Mouse (Mus musculus) testis, postnatal 14 days (tissue): Measurements from ENCODE around the gene Zfp599.
"Not testable (repeated sequence)": the region's sequence is repeated elsewhere in the genome, so short reads cannot be mapped to it uniquely, and the experiment has no call there.

ENCODE experiments used
- DNase-seq: peaks from one replicate; pipeline ENCODE4 v3.0.0; 2021; ENCODE audit warnings: low spot score

Gene Zfp599

DNA sequence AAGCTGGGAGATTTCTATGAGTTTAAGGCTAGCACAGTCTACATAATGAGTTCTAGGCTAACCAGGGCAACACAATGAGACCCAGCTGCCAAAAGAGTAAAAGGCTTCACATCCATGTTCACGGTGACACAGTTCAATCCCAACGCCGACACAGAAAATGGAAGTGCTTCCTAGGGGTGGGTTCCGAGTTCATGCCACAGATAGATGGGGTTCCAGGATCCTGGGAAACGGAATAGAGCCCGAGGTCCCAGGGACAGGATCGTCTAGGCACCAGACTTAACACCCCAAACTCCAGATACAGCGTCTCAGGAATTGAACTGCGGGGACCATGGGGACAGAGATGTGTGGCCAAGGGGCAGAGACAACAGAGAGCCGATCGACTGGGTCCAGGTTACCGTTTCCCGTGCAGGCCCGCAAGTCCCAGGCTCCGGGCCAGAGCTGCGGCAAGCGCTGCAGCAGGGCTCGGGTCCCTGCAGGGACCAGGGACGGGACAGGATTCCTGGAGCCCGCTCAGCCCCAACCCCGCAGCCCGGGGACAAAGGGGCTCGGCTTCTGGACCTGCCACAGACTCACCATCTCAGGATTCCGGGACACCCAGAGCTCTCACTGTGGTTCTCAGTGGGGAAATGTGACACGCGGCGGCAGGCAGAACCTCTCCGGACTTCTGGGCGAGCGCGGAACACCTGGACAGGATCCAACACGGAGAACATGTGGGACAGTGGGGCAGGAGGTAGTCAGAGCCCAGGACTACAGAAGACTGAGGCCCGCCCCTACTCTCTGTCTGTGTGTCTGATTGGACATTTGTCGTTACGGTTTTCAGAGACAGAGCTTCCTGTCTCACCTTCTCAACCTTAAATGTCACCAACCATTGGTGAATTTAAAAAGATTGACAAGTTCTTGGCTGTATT, at the start of gene Zfp599:
Zfp599 (minus strand) TSS at position 712 of the 908 bp plus-strand sequence.
- peak; percentile 45 for DNase-seq

DNA sequence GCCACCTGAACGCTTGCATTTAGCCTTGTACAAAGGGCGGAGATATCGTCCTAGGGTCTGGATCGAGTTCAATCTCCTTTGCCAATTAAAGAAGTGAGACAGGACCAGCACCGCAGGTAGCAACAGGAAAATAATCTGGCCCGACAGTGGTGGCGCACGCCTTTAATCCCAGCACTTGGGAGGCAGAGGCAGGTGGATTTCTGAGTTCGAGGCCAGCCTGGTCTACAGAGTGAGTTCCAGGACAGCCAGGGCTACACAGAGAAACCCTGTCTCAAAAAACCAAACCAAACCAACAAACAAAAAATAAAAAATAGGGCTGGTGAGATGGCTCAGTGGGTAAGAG, 48.2 kb upstream of the Zfp599 start:
- not testable (repeated sequence) for DNase-seq

DNA sequence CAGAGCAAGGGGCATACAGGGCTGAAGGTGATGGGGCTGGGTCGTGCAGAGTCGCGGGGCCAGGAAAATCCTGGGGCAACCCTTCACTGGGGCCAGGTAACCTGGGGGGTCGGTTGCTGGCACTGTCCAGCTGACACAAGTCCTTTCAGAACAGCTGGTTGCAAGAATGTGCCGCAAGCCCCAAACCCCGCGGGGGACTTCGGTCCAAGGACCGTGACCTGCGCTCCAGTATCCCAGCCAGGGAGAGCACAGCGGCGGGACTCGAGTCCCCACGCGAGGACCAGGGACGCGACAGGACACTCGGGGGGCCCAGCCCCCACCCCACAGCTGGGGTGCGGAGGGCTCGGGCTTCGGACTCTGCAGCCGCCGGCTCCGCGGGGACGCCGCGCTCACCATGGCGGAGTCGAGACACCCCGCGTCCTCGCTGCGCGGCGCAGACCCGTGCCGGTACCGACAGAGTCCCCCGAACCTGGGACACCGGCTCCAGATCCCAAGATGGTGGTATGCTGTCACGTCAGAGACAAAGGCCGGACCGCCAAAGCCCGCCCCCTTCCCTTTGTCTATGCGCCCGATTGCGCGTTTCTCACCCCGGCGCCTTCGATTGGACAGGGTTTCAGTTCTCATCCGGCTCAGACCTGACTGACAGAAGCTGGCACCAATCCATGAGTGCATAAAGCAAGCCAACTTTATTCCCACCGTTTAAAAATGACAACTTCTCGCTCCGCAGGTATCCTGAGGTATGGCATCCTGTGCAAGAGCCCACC, 47.6 kb upstream of the Zfp599 start, which contains the start of gene Zfp810:
Zfp810 (minus strand) TSS at position 493 of the 764 bp plus-strand sequence.
- DNase-seq = peak; percentile 94

DNA sequence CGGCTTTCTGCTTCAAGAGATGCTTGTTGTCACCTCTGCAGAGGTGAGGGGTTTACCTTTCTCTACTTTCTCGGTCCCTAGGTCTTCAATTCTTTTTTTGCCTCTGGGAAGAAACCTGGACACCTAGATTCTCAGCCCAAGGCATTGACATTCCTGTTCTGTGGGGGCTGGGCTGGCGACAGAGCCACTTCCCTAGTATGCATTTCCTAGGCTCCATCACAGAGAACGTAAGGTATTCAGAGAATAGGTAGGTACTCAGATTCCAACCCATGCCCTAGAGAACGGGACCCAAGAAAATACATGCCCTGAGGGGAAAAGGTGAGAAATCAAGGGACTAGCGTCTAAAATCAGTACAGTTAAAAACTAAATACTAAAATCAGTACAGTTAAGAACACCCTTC, 47.0 kb upstream of the Zfp599 start:
- DNase-seq = no peak

DNA sequence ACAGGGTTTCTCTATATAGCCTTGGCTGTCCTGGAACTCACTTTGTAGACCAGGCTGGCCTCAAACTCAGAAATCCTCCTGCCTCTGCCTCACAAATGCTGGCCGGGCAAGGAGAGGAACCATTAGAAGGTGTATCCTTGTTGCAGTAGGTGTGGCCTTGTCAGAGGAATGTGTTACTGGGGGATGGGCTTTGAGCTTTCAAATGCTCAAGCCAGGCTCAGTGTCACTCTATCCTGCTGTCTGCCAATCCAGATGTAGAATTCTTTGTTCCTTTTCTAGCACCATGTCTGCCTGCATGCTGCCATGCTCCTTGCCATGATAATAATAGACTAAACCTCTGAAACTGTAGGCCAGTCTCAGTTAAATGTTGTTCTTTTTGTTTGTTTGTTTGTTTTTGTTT, 42.5 kb upstream of the Zfp599 start:
- no peak for DNase-seq

DNA sequence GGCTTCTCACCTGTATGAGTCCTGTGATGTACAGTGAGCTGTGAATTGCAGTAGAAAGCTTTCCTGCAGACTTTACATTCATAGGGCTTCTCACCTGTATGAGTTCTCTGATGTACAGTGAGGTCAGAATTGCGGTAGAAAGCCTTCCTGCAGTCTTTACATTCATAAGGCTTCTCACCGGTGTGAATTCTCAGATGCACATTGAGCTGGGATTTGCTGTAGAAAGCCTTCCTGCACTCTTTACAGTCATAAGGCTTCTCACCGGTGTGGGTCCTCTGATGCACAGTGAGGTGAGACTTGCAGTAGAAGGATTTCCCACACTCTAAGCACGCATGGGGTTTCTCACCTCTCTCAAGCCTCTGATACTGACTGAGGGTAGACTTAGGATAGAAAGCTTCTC, 19.0 kb upstream of the Zfp599 start:
- DNase-seq = no peak

DNA sequence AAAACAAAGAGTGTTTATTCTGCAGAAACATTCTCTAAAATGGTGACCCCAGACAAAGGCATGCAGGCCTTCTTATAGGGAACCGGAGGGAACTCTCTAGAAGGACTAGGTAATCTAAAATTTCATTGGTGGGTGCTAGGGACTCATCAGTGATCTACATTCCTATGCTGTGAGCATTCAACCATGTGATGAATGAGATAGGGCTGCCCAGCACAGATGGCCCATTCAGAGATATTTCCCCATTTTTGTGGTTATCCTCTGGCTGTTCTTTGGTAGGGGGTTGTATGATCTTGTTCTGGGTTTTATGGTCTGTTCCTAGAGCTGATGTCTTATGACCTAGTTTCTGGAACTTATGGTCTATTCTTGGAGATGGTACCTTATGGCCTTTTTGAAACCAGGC, 9.2 kb upstream of the Zfp599 start:
- no peak for DNase-seq

DNA sequence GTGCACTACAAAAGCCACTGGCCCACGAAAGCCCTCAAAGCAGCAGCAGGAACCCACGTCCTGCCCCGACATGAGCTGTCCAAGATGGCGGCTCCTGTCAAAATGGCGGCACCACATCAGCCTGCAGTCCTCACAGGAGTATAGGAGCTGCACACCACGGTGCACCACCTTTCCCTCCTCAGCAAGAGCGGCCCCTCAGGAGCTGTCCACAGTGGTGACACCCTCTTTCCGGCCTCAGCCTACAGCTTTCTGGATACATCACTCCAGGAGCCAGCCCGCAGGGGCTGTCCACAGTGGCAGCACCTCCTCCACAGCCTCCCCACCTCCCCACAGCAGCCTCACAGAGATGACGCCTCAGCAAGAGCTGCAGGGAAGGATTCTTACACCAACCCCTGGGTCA, 2.9 kb upstream of the Zfp599 start:
- peak; percentile 48 for DNase-seq

DNA sequence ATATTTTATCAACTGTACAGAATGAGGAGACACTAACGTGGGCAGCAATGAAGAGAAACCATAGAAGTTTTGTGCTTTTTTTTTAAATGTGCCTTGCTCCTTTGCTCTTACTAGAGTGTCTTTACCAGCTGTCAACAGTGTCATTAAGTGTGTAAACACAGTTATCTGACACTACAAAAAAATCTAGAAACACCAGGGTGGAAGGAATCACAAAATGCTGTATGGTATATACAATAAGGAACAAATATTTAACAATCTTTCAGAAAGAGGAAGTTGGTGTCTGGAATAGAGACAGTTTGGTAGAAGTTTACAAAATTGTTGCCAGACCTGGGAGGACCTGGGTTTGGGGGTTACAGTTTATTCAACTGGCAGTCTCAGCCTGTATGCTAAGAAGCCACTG, 1.9 kb upstream of the Zfp599 start:
- DNase-seq = no peak

DNA sequence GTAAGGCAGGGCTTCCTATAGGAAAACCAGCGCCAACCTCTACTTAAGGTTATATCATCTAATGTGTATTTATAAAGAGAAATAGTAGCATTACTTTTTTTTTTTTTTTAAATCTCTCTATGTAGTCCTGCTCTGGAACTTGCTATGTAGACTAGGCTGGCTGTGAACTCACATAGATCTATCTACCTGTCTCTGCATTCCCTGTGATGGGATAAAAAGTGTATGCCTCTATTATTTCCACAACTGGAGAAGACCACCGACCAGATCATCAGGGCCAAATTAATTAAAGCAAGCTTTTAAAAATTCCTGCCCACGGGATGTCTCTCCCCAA, 362 bp upstream of the Zfp599 start:
- DNase-seq = no peak

DNA sequence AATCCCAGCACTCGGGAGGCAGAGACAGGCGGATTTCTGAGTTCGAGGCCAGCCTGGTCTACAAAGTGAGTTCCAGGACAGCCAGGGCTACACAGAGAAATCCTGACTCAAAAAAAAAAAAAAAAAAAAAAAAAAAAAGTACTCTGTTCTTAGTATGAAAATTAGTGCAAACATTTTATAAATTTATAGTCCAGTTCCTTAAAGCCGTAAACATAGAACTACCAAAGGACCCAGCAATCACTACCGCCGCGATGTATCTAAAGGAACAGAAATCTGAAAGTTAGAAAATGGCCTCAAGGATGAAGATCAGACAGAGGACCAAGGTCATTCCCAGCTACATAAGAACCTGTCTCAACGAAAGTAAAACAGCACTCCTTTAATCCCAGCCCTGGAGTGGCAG, 911 bp downstream of the Zfp599 start:
- no peak for DNase-seq

DNA sequence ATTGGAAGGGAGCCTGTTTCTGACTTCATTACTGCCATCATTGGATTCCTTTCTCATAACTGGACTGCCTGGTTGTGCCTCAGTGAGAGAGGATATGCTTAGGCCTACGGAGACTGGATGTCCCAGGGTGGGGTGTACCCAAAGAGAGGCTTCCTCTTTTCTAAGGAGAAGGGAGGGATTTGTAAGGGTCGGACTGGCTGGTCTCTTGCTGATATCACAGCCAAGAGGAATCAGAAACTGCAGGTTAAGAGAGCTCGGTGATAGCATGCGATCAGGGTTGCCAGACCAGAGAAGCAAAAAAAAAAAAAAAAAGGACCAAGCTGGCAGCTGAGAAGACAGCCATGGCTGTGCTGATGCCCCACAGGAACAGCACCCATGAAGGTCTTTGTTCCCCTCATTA, 3.1 kb downstream of the Zfp599 start:
- no peak for DNase-seq

DNA sequence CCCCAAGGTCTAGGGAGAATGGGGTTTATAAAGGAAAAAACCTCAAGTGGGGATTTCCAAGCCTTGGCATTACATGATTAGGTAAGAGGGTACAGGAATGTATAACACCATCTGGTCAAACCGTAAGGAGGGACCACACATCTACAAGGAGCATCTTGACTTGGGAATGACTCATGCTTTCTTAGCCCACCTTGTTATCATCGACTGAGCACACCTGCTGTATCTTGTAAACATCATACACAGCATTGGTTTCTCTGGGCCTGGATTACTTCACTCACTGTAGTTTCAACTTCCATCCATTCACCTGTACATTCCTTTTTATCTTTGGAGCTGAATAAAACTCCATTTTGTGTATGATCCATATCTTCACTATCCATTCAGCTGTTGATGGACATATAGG, 15.5 kb downstream of the Zfp599 start:
- DNase-seq = no peak

DNA sequence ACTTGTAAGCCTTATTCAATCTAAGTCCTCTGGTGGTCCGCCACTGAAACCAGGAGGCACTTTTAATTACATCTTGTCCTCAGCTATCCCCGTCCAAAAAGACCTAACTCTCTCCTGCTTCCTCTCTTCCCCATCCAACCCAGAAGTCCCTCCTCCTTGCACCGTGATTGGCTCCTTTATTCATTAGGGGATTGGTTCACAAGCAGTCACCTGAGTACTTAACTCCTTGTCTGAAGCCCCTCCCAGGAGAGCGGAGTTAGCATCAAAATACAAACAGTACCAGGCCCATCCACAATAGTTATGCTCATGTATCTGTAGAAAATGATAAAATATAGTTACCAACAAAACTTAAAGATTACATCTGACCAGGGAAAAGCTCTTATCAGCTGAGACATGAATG, 19.7 kb downstream of the Zfp599 start:
- peak; percentile 27 for DNase-seq

DNA sequence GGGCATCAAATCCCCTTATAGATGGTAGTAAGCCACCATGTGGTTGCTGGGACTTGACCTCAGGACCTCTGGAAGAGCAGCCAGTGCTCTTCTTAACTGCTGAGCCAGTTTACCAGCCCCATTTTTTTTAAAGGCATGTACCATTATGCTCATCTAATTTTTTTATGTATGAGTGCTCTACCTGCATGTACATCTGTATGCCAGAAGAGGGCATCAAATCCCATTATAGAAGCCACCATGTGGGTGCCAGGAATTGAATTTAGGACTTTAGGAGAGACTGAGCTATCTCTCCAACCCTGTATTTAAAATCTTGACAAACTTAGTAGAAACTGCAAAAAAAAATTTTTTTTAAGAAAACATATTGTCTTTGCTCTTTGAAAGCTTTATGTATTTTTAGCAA, 29.1 kb downstream of the Zfp599 start:
- DNase-seq = no peak

DNA sequence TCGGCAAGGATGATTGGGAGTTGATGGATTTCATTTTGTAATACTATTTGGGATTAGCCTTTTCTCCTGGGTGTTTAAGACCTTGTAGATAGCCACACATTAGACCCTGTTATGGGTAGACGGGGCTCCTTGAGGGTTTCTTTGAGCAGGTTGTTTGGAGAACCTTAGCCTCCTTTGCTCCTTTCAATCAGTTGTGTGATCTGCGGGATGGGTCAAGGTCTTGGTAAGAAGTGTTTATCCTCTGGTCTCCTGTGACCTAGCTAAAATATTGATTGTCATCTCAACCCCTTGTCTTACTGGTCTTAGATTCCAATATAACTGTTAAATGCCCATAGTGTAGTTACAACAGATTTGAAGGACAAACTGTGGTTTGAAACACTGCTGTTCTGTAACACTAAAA, 29.6 kb downstream of the Zfp599 start:
- DNase-seq = no peak

DNA sequence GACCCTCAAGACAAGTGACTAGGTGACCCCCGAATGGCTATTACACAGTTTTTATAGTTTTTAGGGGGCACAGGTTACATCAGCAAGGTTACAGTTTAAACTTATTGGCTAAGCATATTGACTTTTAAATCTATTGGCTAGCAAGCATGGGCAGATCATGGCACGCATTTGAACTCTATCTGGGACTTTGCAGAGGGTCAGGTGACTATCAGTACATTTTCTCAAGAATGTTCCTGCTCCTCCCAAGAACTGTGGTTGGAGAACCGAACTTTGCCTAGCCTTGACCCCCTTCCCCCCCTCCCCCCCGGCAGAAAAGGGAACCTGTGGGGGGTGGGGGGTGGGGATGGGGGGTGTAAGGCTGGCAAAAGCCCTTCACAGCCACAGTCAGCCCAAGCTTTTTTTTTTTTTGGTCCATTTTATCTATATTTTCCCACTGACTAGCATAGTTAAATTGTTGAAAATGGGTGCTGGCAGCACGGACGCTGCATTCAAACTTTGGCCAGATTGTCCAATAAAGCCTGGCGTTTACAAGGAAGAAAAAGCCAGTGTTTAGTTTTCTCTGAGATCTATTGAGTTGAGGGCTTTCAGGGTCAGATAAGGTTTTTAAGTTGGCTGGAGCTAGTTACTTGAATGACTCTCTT, 30.2 kb downstream of the Zfp599 start:
- no peak for DNase-seq

DNA sequence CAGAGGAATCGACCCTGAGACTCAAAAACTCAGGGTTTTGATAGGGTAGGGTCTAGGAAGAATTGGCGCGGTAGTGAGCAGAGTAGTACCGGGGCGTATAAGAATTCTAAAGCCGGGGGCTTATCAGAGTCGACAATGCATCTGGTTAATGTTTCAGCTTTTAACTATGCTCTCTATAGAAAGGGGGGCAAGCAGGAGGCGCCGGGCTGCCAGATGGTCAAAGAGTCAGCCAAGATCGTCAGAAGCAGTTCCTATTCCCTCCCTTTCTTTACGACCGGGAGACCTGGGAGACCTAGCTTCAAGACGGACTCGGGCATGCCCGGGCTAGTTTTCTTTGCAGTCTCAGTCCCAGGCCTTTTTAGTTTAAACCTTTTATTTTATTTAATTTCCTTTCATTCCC, 32.8 kb downstream of the Zfp599 start:
- peak; percentile 47 for DNase-seq

DNA sequence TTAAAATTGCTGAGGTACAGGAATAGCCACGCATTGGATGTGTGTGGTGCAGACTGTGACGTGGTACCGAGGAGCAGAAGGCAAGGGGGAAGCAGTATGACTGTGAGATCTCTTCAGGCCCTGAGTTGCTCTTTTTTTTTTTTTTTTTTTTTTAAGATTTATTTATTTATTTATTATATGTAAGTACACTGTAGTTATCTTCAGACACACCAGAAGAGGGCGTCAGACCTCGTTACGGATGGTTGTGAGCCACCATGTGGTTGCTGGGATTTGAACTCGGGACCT, 33.4 kb downstream of the Zfp599 start:
- not testable (repeated sequence) for DNase-seq

DNA sequence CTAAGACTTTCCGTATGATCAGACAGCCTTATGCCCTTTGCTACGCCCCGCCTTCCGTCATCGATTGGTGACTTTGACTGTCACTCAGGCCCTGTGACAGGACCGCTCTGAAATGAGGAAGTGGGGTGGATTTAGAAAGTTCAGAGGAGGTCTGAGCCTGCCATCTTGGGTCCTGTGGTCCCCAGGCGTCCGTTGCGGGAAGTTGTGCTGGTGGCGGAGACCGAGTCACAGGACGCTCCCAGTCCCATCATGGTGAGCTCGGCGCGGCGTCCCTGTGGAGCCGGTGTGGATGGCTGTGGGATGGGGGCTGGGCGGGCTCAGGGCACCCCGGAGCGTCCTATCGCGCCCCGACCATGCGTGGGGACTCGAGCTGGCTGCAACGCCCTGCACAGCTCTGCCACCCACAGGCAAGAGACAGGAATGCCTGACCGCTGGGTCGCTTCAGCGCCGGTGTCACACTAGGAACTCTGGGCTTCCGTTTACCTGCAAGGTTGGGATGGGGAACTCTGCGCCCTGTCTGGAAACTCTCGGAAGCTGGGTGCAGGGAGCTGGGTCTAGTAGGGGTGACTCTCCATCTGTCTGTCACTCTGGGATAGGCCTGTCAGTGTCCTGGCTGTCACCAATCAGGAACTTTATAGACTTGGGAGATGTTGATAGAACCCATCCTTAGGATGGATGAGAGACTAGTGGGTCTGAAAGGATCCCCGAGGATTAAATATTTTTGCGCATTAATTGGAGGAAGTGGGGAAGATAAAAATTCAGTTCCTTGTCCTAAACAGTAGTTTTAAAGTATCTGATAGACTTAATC, 33.9 kb downstream of the Zfp599 start, which contains the start of gene Zfp809:
Zfp809 (plus strand) TSS at position 134 of the 808 bp plus-strand sequence.
- peak; percentile 97 for DNase-seq

DNA sequence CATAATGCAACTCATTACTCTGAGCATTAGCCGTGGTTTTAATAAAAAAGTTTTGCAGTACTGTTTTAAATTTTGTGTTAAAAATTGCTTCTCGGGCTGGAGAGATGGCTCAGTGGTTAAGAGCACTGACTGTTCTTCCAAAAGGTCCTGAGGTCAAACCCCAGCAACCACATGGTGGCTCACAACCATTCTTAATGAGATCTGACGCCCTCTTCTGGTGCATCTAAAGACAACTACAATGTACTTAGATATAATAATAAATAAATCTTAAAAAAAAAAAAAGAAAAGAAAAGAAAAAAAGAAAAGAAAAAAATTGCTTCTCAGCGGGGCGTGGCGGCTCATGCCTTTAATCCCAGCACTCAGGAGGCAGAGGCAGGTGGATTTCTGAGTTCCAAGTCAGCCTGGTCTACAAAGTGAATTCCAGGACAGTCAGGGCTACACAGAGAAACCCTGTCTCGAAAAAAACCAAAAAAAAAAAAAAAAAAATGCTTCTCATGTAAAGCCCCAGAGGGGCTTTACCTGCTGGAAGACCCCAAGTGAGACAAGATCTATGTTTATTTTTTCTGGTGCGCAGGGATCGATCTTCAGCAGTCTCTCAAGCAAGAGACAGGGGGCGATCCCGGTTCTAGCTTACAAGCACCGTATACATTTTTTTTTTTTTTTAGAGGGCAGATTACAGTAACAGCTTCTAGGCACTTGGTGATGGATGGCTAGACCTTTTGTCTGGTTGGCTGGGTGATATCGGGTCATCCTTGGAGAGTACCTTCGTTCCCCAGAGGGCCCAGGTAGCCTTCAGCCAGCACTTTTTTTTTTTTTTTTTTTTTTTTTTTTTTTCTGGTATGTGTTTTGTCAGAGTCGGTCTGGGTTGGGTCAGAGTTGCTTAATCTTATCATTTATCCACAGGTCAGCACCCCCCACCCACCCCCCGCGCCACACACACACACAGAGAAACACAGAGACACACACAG, 34.9 kb downstream of the Zfp599 start:
- DNase-seq = no peak
